Mouse (Mus musculus): ENCODE results near the gene Btd.
A peak's percentile ranks its signal among the peaks of the same experiment; 100 is the strongest.
"Not testable (repeated sequence)": the region's sequence is repeated elsewhere in the genome, so short reads cannot be mapped to it uniquely, and the experiment has no call there.

Btd gene

DNA sequence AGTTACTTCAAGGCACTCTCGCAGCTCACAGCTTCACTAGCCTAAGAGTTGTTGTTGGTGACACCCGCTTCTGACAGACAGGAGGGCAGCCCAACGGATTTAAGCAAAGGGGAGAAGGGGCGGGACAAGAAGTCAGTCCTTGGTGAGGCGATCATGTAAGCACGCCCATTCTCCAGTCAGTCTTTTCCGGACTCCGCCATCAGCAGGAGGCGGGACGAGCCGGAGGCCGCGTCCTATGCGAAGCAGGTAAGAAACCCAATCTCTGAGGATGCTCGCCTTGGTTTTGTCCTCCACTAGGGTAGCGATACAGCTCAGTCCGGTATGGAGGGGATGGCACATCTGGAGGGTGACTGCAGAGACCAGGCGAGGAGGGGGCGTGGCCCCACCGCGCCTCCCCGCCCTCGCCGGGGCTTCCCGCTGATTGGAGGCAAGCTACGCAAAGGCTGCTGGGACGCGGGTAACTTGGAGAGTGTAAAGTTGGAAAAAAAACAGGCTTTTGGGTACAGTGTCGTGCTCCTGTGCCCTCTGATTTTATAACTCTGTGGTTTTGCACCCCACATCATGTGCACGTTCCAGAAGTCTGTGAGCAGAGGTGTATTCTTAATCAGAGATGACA, at the start of gene Btd, which contains the start of gene Hacl1:
Gene Btd, plus strand, starts transcription at position 139 of the 616 bp plus-strand sequence.
Gene Hacl1, minus strand, starts transcription at position 397 of the 616 bp plus-strand sequence.
- DNase-seq = peak; percentile 76

- no peak for DNase-seq
Measured at GRCm38 (mm10) chr14:31591243-31591642, 49.6 kb upstream of the Btd start, which contains the start of gene Colq. Colq (minus strand) TSS chr14:31591343.

DNA sequence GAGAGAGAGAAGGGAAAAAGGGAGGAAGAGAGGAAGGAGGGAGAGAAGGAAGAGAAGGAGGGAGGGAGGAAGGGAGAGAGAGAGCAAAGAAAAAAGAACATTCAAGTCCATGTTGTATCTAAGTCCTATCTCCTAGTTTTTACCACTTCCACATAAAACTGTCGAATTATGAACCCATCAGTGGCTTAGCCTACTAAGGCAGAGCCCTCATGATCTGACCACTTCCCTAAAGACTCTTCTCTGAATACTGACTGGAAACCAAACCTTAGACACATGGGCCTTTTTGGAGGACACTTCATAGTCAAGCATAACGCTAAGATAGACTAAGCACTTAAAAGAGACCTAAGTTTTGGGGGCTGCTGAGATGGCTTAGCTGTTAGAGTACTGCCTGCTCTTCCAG, 47.8 kb upstream of the Btd start:
- no peak for DNase-seq

GRCm38 (mm10) chr14:31594693-31595092, 46.1 kb upstream of the Btd start:
- DNase-seq = no peak

GRCm38 (mm10) chr14:31596408-31596807, 44.4 kb upstream of the Btd start:
- DNase-seq = no peak

- no peak for DNase-seq
Measured at GRCm38 (mm10) chr14:31597446-31597845, 43.4 kb upstream of the Btd start.

- no peak for DNase-seq
Measured at GRCm38 (mm10) chr14:31601908-31602615, 38.8 kb upstream of the Btd start.

- DNase-seq = not testable (repeated sequence)
Measured at GRCm38 (mm10) chr14:31602616-31602979, 38.2 kb upstream of the Btd start.

DNA sequence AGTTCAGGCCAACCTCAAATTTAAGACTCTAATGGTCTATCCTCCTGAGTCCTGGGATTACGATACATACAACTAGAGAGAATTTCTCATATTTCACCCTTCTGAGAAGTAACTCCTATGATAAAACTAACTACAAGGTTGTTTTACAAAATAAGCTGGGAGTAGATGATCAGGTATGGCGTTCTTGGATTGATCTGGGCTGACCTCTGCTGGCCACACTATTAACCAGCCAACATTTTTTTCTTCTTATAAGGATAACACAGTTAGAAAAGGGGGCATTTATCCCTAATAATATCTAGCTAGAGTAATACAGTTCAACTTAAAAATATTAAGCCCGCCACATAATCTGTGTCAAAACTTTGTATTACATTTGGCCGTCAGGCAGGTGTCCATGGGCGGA, 35.9 kb upstream of the Btd start:
- DNase-seq = peak; percentile 8

- DNase-seq = no peak
Measured at GRCm38 (mm10) chr14:31605514-31605913, 35.3 kb upstream of the Btd start.

- no peak for DNase-seq
Measured at GRCm38 (mm10) chr14:31611986-31612385, 28.8 kb upstream of the Btd start.

GRCm38 (mm10) chr14:31613671-31614070, 27.2 kb upstream of the Btd start:
- no peak for DNase-seq

- DNase-seq = no peak
Measured at GRCm38 (mm10) chr14:31617204-31617603, 23.6 kb upstream of the Btd start.

GRCm38 (mm10) chr14:31617997-31618396, 22.8 kb upstream of the Btd start:
- no peak for DNase-seq

DNA sequence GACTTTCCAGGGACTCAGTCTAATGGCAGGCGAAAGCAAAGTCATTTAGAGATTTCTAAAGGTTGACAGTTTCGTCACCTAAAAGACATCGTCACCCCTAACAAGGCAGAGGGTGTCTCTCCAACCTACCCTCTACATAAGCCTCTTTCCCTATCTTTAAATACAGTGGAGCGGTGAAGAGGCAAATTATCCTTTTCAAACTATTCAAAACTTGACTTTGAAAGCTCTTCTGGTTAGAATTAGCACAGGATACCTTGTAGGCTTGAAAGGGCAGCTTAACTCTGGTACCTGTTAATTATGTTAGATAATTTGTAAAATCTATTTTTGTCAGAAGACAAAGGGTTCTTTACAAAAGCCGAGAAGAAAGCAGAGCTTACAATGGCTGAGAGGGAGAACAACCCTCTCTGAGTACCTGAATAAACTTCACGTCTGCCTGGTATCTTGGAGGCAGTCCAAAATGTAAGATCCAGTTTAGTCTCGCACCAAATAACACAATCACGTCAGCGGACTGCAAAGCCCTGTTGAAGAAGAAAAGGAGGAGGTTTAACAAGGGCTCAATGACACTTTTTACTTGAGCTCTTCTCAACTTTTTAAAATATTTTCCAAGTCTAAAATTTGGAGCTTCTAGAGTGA, 20.1 kb upstream of the Btd start:
- DNase-seq = no peak

DNA sequence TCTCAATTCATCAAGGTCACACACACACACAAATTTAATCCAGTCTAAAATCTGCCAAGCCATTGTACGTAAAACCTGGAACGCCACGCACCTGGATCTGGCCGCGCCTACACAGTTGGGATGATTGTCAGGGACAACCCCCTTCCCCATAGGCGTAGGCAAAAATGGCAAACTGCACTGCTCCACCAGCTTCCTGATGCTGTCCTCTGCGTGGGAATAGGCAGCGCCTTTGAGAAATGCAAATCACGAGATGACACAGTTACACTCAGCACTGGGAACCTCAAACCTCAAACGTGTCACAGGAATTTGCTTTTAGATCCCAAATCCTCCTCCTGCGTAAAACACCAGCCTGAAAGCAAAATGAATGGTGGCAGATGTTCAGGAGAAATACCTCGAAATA, 18.1 kb upstream of the Btd start:
- DNase-seq = no peak

GRCm38 (mm10) chr14:31630677-31631076, 10.2 kb upstream of the Btd start:
- no peak for DNase-seq

DNA sequence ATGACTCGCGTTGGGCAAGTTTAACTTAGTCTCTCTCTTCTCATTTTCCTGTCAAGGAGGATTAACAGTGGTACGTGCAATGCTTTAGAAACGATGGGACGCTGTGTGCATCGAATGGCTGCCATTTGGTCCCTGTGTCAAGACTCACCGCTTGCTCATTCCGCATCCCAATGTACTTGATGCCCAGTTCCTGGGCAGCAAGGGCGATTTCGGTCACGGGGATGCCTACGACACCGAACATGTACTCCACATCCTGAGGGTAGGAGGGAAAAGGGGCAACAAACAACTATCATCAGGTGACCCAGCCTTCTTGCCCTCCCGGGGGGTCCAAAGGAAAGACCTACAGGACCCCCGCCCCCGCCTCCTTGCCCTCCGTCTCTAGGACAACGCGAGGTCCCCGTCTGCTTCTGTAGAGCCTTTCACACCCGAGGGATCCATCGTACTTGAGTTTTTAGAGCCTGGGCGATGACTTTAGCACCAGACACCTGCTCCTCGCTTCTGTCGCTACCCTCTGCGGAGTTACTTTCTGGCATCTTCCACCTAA, 410 bp upstream of the Btd start, which contains the start of gene Gm49387:
Gene Gm49387, minus strand, starts transcription at position 533 of the 544 bp plus-strand sequence.
- no peak for DNase-seq

- no peak for DNase-seq
Measured at GRCm38 (mm10) chr14:31641506-31642155, 803 bp downstream of the Btd start.

GRCm38 (mm10) chr14:31644183-31644830, 3.5 kb downstream of the Btd start:
- DNase-seq = no peak

DNA sequence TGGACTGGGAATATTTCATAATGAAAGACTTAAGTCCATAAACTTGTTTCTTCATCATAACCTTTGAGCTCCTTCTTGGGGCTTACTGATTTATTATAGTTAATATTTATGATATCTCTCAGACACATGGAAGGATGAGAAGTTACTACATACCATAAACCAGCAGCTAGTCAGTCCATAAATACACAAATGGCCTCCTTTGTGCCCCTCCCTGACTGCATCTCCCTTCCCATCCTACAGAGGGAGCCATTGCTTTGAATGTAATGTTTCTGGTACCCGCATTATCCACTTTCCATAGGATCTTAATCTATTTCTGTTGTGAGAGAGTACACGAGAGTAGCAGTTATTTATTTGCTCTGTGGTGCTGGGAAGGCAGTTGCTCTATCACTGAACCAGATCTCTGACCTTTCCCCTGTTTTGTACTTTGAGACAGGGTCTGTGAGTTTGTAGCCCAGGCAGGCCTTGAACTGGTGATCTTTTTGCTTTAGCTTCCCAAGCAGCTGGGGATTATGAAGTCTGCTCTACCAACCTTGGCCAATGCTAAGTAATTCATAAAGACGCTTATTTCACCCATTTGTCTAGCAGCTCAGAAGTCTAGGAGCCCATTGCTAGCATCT, 4.2 kb downstream of the Btd start:
- no peak for DNase-seq

DNA sequence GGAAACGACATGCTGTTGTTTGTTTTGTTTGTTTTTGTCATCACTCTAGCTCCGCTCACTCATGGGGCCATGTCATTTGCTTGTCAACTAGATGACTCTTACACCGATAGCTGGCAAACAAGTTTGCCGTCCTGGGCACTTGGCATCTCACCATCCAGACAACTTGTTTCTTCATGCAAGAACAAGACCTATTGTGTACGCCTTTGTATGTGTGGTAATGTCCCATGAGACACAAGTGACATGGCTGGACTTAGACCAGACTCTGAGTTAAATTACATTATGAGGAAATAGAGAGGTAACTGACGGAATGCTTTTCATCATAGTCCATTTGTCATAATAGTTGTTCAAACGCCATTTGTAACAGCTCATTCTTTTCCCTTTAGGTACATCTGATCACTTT, 5.1 kb downstream of the Btd start:
- DNase-seq = no peak
